Mouse (Mus musculus): Measurements from ENCODE around the gene Tiam1. TPM values are rescaled to one million over a fixed set of nuclear protein-coding genes. Genes with fewer than 3 reads are reported as not detected.

Gene Tiam1
- polyA plus RNA-seq, 1 experiment from 2014 or later = 19.4 TPM

- no peak overlapping the region for H3K4me3 ChIP-seq
- WGBS = 93% methylated on average over 16 of the region's 16 CpGs
These were observed 169.5 kb downstream of the Tiam1 start for GRCm38 (mm10) chr16:89973814-89974712.

GRCm38 (mm10) chr16:89972854-89973487 lies 170.6 kb downstream of the Tiam1 start:
- Histone ChIP-seq H3K4me1 (replicated peaks) (0 out of 2 replicates have a peak, but pooled peaks cover 8% of the 10 kb centered on the region), H3K4me3 (no peak overlapping the region), H3K27ac (no peak overlapping the region), H3K27me3 (ENCODE audit: insufficient read depth, poor library complexity, severe bottlenecking) (no peaks in the 10 kb centered on the region), H3K9me3 (no peaks in the 10 kb centered on the region), H3K36me3 (0 out of 2 replicates have a peak, but pooled peaks cover 3% of the 10 kb centered on the region)
- 92% methylated on average over 15 of the region's 15 CpGs for WGBS
- DNase-seq (ENCODE audit: low spot score) = no peak

More at GRCm38 (mm10) chr16:89973814-89974712, 169.5 kb downstream of the Tiam1 start:
- Histone ChIP-seq H3K36me3 (0 out of 2 replicates have a peak, but pooled peaks cover 3% of the 10 kb centered on the region), H3K27me3 (ENCODE audit: insufficient read depth, poor library complexity, severe bottlenecking) (no peaks in the 10 kb centered on the region), H3K27ac (no peak overlapping the region), H3K9me3 (no peaks in the 10 kb centered on the region), H3K4me1 (replicated peaks) (no peaks in the 10 kb centered on the region)
- no peak for DNase-seq (ENCODE audit: low spot score)

- Histone ChIP-seq H3K27ac (no peak overlapping the region), H3K27me3 (ENCODE audit: insufficient read depth, poor library complexity, severe bottlenecking) (no peaks in the 10 kb centered on the region), H3K4me1 (replicated peaks) (0 out of 2 replicates have a peak, but pooled peaks cover 9% of the 10 kb centered on the region), H3K36me3 (0 out of 2 replicates have a peak, but pooled peaks cover 3% of the 10 kb centered on the region), H3K4me3 (no peak overlapping the region), H3K9me3 (no peaks in the 10 kb centered on the region)
- DNase-seq (ENCODE audit: low spot score) = no peak
- 92% methylated on average over 6 of the region's 6 CpGs for WGBS
These were observed 171.6 kb downstream of the Tiam1 start for GRCm38 (mm10) chr16:89972018-89972417.

GRCm38 (mm10) chr16:89968058-89968457 lies 175.5 kb downstream of the Tiam1 start:
- H3K36me3 ChIP-seq = peaks cover 17% of the 10 kb centered on the region
- no peak for DNase-seq (ENCODE audit: low spot score)
- H3K4me3 ChIP-seq = no peak overlapping the region
- WGBS = 83% methylated on average over 6 of the region's 6 CpGs
- no peak overlapping the region for H3K27ac ChIP-seq
- peaks cover 10% of the 10 kb centered on the region; the same call in 1 of the 2 replicates for H3K9me3 ChIP-seq
- H3K4me1 ChIP-seq (replicated peaks) = 0 out of 2 replicates have a peak, but pooled peaks cover 9% of the 10 kb centered on the region
- no peaks in the 10 kb centered on the region for H3K27me3 ChIP-seq (ENCODE audit: insufficient read depth, poor library complexity, severe bottlenecking)

- 0 out of 2 replicates have a peak, but pooled peaks cover 5% of the 10 kb centered on the region for H3K27me3 ChIP-seq (ENCODE audit: insufficient read depth, poor library complexity, severe bottlenecking)
- peaks cover 10% of the 10 kb centered on the region; the same call in 1 of the 2 replicates for H3K9me3 ChIP-seq
- no peak overlapping the region for H3K27ac ChIP-seq
- DNase-seq (ENCODE audit: low spot score) = no peak
- H3K4me3 ChIP-seq = no peak overlapping the region
- WGBS = 95% methylated on average over 14 of the region's 14 CpGs
- peaks cover 35% of the 10 kb centered on the region for H3K4me1 ChIP-seq (replicated peaks)
- H3K36me3 ChIP-seq = peaks cover 14% of the 10 kb centered on the region
These were observed 180.7 kb downstream of the Tiam1 start for GRCm38 (mm10) chr16:89962876-89963275.

- Histone ChIP-seq H3K27ac (peak overlapping the region; percentile 83), H3K9me3 (peaks cover 8% of the 10 kb centered on the region; the same call in 1 of the 2 replicates), H3K4me1 (replicated peaks) (peaks cover 45% of the 10 kb centered on the region), H3K4me3 (peak overlapping the region; percentile 60), H3K36me3 (peaks cover 13% of the 10 kb centered on the region), H3K27me3 (ENCODE audit: insufficient read depth, poor library complexity, severe bottlenecking) (0 out of 2 replicates have a peak, but pooled peaks cover 5% of the 10 kb centered on the region)
- WGBS = 24% methylated on average over 6 of the region's 8 CpGs
- no peak for DNase-seq (ENCODE audit: low spot score)
These were observed 182.7 kb downstream of the Tiam1 start for GRCm38 (mm10) chr16:89960904-89961303.

- H3K27ac ChIP-seq = peak overlapping the region; percentile 83
- WGBS = under 1% methylated on average over 29 of the region's 33 CpGs
- 0 out of 2 replicates have a peak, but pooled peaks cover 5% of the 10 kb centered on the region for H3K27me3 ChIP-seq (ENCODE audit: insufficient read depth, poor library complexity, severe bottlenecking)
- peaks cover 11% of the 10 kb centered on the region; the same call in 1 of the 2 replicates for H3K36me3 ChIP-seq
- peak; percentile 62 for DNase-seq (ENCODE audit: low spot score)
- H3K4me3 ChIP-seq = peak overlapping the region; percentile 60
- H3K9me3 ChIP-seq = 0 out of 2 replicates have a peak, but pooled peaks cover 3% of the 10 kb centered on the region
- H3K4me1 ChIP-seq (replicated peaks) = peaks cover 45% of the 10 kb centered on the region
These were observed 183.2 kb downstream of the Tiam1 start for GRCm38 (mm10) chr16:89960186-89960878.

GRCm38 (mm10) chr16:89958982-89959381 lies 184.6 kb downstream of the Tiam1 start:
- H3K4me3 ChIP-seq = peak overlapping the region; percentile 60
- H3K9me3 ChIP-seq = no peaks in the 10 kb centered on the region
- H3K27ac ChIP-seq = no peak overlapping the region
- 18% methylated on average over 12 of the region's 12 CpGs for WGBS
- H3K36me3 ChIP-seq = peaks cover 15% of the 10 kb centered on the region; the same call in 1 of the 2 replicates
- DNase-seq (ENCODE audit: low spot score) = no peak
- peaks cover 55% of the 10 kb centered on the region for H3K4me1 ChIP-seq (replicated peaks)
- 0 out of 2 replicates have a peak, but pooled peaks cover 5% of the 10 kb centered on the region for H3K27me3 ChIP-seq (ENCODE audit: insufficient read depth, poor library complexity, severe bottlenecking)

GRCm38 (mm10) chr16:89958030-89958429 lies 185.5 kb downstream of the Tiam1 start:
- Histone ChIP-seq H3K4me1 (replicated peaks) (peaks cover 58% of the 10 kb centered on the region), H3K27ac (no peak overlapping the region), H3K36me3 (peaks cover 16% of the 10 kb centered on the region; the same call in 1 of the 2 replicates), H3K9me3 (no peaks in the 10 kb centered on the region), H3K27me3 (ENCODE audit: insufficient read depth, poor library complexity, severe bottlenecking) (0 out of 2 replicates have a peak, but pooled peaks cover 5% of the 10 kb centered on the region), H3K4me3 (no peak overlapping the region)
- 84% methylated on average over 10 of the region's 10 CpGs for WGBS
- DNase-seq (ENCODE audit: low spot score) = no peak

GRCm38 (mm10) chr16:89954525-89954924 lies 189.0 kb downstream of the Tiam1 start:
- 0 out of 2 replicates have a peak, but pooled peaks cover 5% of the 10 kb centered on the region for H3K27me3 ChIP-seq (ENCODE audit: insufficient read depth, poor library complexity, severe bottlenecking)
- peaks cover 27% of the 10 kb centered on the region; the same call in 1 of the 2 replicates for H3K36me3 ChIP-seq
- no peak overlapping the region for H3K4me3 ChIP-seq
- no peaks in the 10 kb centered on the region for H3K9me3 ChIP-seq
- H3K27ac ChIP-seq = peak overlapping the region; percentile 62; the same call in 1 of the 2 replicates
- DNase-seq (ENCODE audit: low spot score) = no peak
- 61% methylated on average over 8 of the region's 8 CpGs for WGBS
- H3K4me1 ChIP-seq (replicated peaks) = peaks cover 51% of the 10 kb centered on the region

- WGBS = 93% methylated on average over 1 of the region's 1 CpGs
- DNase-seq (ENCODE audit: low spot score) = no peak
- Histone ChIP-seq H3K4me3 (no peak overlapping the region), H3K9me3 (no peaks in the 10 kb centered on the region), H3K27ac (peak overlapping the region; percentile 62), H3K4me1 (replicated peaks) (peaks cover 50% of the 10 kb centered on the region), H3K27me3 (ENCODE audit: insufficient read depth, poor library complexity, severe bottlenecking) (0 out of 2 replicates have a peak, but pooled peaks cover 3% of the 10 kb centered on the region), H3K36me3 (peaks cover 27% of the 10 kb centered on the region; the same call in 1 of the 2 replicates)
These were observed 189.5 kb downstream of the Tiam1 start for GRCm38 (mm10) chr16:89954114-89954513.

- Histone ChIP-seq H3K27ac (no peak overlapping the region), H3K4me3 (no peak overlapping the region), H3K9me3 (no peaks in the 10 kb centered on the region), H3K27me3 (ENCODE audit: insufficient read depth, poor library complexity, severe bottlenecking) (no peaks in the 10 kb centered on the region), H3K36me3 (peaks cover 27% of the 10 kb centered on the region; the same call in 1 of the 2 replicates), H3K4me1 (replicated peaks) (peaks cover 42% of the 10 kb centered on the region)
- 90% methylated on average over 5 of the region's 5 CpGs for WGBS
- no peak for DNase-seq (ENCODE audit: low spot score)
These were observed 190.7 kb downstream of the Tiam1 start for GRCm38 (mm10) chr16:89952821-89953220.
